Mouse (Mus musculus) c-Kit-positive CD71-negative TER-119-negative erythroid progenitor cells, embryonic 14.5 days (primary cell): ENCODE results near the gene Gm6169.
"Not testable (repeated sequence)": the region's sequence is repeated elsewhere in the genome, so short reads cannot be mapped to it uniquely, and the experiment has no call there.

Source experiments
- DNase-seq: peaks from one replicate; pipeline ENCODE4 v3.0.0-alpha.2; 2013; ENCODE audit warnings: low read depth

Gm6169 gene

DNA sequence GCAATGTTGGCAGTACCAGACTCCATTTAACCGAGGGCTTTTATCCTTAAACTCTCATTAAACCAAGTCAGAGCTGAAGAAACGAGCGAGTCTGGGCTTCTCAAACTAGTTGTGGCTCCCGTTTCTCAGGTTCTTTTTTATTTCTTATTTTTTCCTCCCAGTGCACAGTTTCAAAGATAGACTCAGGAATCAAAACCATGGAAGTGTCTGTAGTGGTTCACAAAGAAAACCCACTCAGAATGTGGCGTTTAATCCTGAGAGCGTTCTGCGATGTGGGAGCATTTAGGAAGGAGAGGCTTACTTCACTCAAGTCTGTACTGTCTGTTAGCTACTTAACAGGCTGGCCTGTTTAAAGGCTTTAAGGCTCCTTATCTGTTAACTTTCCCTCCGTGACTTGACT, 30.9 kb downstream of the Gm6169 start:
- no peak for DNase-seq

- DNase-seq: no peak
These were observed 31.3 kb downstream of the Gm6169 start for GRCm38 (mm10) chr13:97067691-97068090.

GRCm38 (mm10) chr13:97066649-97067550, 32.1 kb downstream of the Gm6169 start, which contains the start of gene Fam169a:
Gene Fam169a (plus strand): TSS chr13:97067286.
- no peak for DNase-seq

DNA sequence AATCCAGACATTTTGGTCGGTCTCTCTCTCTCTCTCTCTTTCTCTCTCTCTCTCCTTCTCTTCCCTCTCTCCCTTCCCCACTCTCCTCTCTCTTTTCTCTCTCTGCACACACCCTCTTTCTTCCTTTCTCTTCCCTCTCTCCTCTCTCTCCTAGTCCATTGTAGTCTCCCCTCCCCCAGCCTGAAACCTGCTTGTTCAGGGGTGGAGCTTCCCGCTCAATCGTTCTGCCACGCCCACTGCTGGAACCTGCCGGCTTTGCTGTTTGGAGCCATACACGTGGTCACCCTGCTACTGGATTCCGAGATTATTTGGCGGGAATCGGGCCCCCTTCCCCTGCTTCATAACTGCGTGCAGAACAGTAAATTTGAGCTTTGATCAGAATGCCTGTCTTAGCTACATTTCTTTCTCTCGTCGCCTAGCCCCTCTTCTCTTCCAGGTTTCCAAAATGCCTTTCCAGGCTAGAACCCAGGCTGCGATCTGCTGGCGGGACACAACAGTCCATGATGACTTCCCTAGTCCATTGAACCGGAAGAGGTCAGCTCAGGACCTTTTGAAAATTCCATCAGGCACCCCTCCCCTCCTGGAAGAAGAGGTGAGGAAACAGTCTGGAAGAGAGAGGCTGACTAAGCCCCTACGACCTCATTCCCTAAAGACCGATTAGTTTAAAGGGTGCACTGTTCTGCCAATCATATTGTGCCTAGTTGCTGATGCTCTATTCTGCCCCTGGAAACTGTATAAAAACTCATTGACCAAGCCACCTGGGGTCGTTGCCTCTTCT, 34.0 kb downstream of the Gm6169 start:
- not testable (repeated sequence) for DNase-seq

GRCm38 (mm10) chr13:97064413-97064812, 34.6 kb downstream of the Gm6169 start:
- no peak for DNase-seq

GRCm38 (mm10) chr13:97063431-97063830, 35.6 kb downstream of the Gm6169 start:
- no peak for DNase-seq

DNA sequence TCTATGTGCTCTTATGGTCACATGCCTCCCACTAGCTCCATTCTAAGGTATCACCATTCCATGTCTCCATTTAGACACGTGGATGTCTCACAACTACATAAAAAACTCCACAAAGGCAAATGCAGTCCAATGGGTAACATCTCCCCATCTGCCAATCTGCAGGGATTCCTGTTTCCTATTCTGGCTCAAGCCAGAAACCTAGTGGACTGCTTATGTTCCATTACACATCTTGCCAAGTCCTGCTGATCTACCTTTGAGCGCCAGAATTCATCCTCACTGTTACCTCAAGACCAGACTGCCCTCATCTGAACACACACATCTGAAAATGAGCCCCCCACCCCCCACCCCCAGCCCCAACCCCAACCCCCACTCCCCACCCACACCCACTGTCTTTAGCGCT, 36.9 kb downstream of the Gm6169 start:
- DNase-seq: no peak

- no peak for DNase-seq
These were observed 38.7 kb downstream of the Gm6169 start for GRCm38 (mm10) chr13:97060331-97060730.

- DNase-seq: no peak
These were observed 39.3 kb downstream of the Gm6169 start for GRCm38 (mm10) chr13:97059746-97060145.

DNA sequence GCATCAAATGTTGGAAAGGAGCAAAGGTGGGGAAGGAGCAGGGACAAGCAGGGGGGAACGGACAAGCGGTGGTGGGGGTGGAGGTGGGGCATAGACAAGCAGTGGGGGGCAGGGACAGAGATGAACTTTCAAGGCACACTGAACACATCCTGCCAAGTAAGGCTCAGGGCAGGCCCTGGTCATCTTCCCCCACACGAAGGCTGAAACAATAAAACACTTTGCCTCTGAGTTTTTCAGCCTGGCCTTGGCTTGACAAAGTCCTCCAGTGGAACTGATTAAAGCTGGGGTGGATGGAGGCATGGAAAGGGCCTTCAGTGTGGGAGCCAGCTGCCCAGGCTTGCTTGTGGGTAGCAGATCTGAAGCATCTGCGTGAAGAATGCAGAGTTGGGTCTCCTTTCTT, 41.2 kb downstream of the Gm6169 start:
- no peak for DNase-seq

- DNase-seq: no peak
These were observed 45.2 kb downstream of the Gm6169 start for GRCm38 (mm10) chr13:97053844-97054243.

- peak; percentile 53 for DNase-seq
These were observed 46.4 kb downstream of the Gm6169 start for GRCm38 (mm10) chr13:97052667-97053066.

GRCm38 (mm10) chr13:97051158-97051557, 47.9 kb downstream of the Gm6169 start:
- DNase-seq: no peak
